Mouse (Mus musculus): ENCODE results near the gene Amigo3.
A peak's percentile ranks its signal among the peaks of the same experiment; 100 is the strongest.

Amigo3 gene

DNA sequence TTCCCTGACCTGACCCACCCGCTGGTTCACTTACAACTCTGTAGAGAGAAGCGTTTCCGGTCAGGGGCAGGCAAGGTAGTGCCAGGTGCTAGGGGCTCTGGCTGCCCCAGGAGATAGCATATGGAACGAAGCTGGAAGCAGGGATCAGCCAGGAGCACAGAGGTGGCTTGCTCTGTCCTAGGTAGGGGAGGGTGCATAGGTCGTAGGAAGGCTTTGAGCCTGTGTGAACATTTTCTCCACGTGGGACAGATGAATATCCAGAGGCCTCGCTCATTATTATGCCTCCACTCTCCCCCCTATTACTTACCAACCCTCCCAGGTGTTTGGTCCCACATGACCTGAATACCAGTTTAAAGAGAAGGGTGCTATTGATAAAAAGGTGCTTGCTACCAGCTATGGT lies 548 bp upstream of the Amigo3 start:
- no peak for DNase-seq (ENCODE audit: low spot score in 2 of 2)

- DNase-seq (ENCODE audit: low spot score in 2 of 2) = no peak
Measured at GRCm38 (mm10) chr9:108053665-108054225, 786 bp downstream of the Amigo3 start.

DNA sequence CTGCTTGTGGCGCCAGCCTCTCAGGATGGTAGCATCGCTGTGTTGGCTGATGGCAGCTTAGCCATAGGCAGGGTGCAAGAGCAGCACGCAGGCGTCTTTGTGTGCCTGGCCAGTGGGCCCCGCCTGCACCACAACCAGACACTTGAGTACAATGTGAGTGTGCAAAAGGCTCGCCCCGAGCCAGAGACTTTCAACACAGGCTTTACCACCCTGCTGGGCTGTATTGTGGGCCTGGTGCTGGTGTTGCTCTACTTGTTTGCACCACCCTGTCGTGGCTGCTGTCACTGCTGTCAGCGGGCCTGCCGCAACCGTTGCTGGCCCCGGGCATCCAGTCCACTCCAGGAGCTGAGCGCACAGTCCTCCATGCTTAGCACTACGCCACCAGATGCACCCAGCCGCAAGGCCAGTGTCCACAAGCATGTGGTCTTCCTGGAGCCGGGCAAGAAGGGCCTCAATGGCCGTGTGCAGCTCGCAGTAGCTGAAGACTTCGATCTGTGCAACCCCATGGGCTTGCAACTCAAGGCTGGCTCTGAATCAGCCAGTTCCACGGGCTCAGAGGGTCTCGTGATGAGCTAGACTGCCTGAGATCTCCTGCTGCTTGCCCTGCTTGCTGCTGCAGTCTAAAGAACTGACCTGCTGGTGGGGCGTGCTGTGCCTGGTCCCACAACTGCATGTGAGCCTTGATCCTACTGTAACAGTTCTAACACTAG lies 1.5 kb downstream of the Amigo3 start:
- no peak for DNase-seq (ENCODE audit: low spot score in 2 of 2)

DNA sequence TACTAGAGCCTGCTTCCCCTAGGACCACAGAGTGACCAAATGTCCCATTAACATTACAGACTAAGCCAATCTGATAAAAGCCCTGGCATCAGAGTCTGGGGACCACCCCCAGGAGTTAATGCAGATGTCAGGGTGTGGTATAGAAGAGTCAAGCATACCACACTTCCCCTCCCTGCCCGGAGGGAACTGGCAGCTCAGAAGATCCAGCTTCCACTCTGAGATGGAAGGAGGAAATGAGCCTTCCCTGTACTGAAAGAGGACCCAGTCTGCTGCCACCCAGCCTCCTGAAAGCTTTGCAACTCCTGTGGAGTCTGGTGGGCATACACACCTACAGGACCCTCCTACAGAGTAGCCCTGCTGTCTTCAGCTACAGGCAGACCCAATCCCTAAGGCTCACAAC lies 2.1 kb downstream of the Amigo3 start:
- no peak for DNase-seq (ENCODE audit: low spot score in 2 of 2)

- no peak for DNase-seq (ENCODE audit: low spot score in 2 of 2)
Measured at GRCm38 (mm10) chr9:108055661-108056237, 2.8 kb downstream of the Amigo3 start.

- no peak for DNase-seq (ENCODE audit: low spot score in 2 of 2)
Measured at GRCm38 (mm10) chr9:108056361-108057261, 3.7 kb downstream of the Amigo3 start.

DNA sequence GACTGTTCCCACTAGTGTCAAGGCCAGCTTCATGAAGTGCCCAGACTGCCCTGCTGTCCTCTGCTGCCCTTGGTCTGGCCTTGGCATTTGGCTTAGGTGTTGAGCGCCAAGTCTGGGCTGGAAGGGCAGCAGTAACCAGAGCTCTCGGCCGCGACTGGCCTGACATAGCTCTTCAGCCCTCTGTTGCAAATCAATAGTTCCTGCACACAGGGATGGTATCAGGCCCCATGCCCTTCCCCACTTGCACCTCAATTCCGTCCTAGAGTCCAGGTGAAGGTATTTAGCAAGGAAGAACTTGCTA lies 4.3 kb downstream of the Amigo3 start:
- DNase-seq (ENCODE audit: low spot score in 2 of 2) = no peak

DNA sequence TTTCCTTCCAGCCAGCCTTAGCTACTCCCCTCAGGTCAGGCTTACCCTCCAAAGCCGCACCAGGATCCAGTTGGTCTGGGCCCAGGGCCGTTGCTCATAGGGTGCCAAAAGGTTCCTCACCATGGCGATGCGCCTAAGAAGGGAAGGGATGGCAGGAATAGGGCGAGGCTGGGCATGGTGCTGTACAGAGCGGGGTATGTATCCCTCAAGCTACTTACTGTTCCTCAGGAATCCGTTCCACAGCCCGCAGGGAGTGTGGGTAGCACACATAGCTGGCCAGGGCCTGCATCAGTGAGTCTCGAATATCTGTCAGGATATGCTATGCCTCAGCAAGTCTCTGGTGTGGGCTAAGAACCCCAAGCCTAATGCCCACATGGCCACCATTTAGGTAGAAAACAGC lies 5.3 kb downstream of the Amigo3 start:
- no peak for DNase-seq (ENCODE audit: low spot score in 2 of 2)

- DNase-seq (ENCODE audit: low spot score in 2 of 2) = no peak
Measured at GRCm38 (mm10) chr9:108062142-108062541, 9.2 kb downstream of the Amigo3 start.

- DNase-seq (ENCODE audit: low spot score in 2 of 2) = no peak
Measured at GRCm38 (mm10) chr9:108063361-108063760, 10.4 kb downstream of the Amigo3 start.

- peak; percentile 37 to 58 for DNase-seq (ENCODE audit: low spot score in 2 of 2)
Measured at GRCm38 (mm10) chr9:108065491-108066011, 12.6 kb downstream of the Amigo3 start.

GRCm38 (mm10) chr9:108067199-108067598 lies 14.2 kb downstream of the Amigo3 start:
- no peak for DNase-seq (ENCODE audit: low spot score in 2 of 2)

- peak; percentile 56 to 79 for DNase-seq (ENCODE audit: low spot score in 2 of 2)
Measured at GRCm38 (mm10) chr9:108067900-108068299, 14.9 kb downstream of the Amigo3 start.

- no peak for DNase-seq (ENCODE audit: low spot score in 2 of 2)
Measured at GRCm38 (mm10) chr9:108069007-108069406, 16.0 kb downstream of the Amigo3 start.

DNA sequence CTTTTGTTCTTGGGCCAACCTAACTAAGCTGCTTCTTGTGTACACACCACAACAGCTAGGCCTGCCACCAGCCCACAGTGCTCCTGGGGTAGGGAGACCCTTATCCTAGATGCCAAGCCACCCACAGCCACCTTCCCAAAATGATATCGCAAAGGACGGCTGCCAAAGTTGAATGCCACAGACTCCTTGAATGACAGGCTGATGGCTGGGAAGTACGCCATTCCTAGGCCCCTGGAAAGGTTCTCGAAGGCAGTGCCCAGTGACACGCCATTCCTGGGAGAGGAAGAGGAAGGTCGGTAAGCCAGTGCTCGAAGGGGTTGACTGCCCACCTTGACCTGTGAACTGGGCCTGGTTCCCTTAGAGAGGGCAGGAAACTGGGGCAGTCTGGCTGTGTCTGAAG lies 16.6 kb downstream of the Amigo3 start:
- DNase-seq (ENCODE audit: low spot score in 2 of 2) = no peak

GRCm38 (mm10) chr9:108071801-108072200 lies 18.8 kb downstream of the Amigo3 start:
- DNase-seq (ENCODE audit: low spot score in 2 of 2) = no peak

DNA sequence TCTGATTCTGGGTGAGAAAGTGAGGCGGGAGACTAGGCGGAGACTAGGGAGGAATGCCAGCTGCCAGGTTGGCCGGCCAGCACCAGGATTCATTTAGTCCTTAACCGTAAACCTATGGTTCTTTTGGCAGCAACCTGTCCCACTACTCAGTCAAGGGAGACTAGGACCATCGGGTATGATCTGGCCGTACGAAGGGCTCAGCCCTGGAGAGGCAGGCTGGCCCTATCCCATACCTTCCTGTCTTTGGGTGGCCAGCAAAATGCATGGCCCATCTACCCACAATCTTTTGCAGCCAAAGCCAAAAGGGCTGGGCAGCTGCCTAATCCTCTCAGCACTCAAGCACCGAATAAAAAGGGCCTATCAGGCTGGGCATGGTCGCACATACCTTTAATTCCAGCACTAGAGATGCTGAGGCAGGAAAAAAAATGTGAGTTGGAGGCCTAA lies 19.5 kb downstream of the Amigo3 start:
- DNase-seq (ENCODE audit: low spot score in 2 of 2) = no peak

DNA sequence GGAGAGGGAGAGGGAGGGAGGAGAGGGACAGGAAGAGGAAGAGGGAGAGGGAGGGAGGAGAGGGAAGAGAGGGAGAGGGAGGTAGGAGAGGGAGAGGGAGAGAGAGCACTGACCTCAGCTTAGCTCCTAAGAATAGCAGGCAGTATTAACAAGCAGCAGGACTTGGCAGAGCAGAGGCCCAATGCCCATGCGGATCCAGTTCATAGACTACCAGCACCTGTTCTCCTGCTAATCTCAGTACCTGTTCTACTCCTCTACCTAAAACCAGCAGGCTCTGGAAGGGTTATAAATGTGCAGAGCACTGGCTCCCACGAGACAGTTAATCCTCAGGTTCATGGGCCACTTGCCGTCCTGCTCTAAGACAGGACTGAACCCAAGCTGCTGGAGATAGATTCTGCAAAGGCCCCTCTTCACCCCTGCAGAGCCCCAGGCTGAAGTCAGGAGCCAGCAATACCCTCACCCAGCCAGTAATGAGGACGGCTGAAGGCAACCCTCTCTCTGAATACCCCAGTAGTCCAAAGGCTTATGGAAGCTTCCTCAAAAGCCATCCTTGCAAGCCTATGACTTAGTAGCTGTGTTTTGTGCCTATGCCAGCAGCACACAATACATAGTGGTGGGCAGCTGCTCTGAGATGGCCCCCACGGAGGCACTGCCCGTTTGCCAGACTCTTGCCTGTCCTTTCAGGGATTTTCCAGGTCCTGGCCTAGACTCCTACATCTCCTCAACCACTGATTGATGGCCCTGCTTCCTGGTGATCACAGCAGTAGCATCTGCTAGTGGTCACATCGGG lies 20.4 kb downstream of the Amigo3 start:
- no peak for DNase-seq (ENCODE audit: low spot score in 2 of 2)

GRCm38 (mm10) chr9:108080168-108080567 lies 27.2 kb downstream of the Amigo3 start, which contains the start of gene Mst1:
Mst1 (plus strand) TSS chr9:108080436.
- no peak for DNase-seq (ENCODE audit: low spot score in 2 of 2)

- DNase-seq (ENCODE audit: low spot score in 2 of 2) = no peak
Measured at GRCm38 (mm10) chr9:108082549-108082948, 29.6 kb downstream of the Amigo3 start.

DNA sequence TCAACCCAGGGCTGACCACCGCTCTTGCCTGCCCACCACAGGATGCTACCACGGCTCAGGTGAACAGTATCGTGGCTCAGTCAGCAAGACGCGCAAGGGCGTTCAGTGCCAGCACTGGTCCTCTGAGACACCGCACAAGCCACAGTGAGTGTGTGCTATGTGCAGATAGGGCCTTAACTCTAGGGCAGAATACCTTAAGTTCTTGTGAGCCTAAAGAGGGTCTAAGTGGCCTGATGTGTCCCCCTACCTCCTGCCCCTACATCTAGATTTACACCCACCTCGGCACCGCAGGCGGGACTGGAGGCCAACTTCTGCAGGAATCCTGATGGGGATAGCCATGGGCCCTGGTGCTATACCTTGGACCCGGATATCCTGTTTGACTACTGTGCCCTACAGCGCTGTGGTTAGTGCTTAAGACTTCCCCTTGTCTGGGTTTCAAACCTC lies 30.1 kb downstream of the Amigo3 start, which contains the start of gene Rnf123:
Gene Rnf123 (minus strand): TSS at position 359 of the 444 bp plus-strand sequence.
- DNase-seq (ENCODE audit: low spot score in 2 of 2) = no peak
